Mouse (Mus musculus): Measurements from ENCODE around the gene Fam160a1.
A peak's percentile ranks its signal among the peaks of the same experiment; 100 is the strongest.

The Fam160a1 gene

DNA sequence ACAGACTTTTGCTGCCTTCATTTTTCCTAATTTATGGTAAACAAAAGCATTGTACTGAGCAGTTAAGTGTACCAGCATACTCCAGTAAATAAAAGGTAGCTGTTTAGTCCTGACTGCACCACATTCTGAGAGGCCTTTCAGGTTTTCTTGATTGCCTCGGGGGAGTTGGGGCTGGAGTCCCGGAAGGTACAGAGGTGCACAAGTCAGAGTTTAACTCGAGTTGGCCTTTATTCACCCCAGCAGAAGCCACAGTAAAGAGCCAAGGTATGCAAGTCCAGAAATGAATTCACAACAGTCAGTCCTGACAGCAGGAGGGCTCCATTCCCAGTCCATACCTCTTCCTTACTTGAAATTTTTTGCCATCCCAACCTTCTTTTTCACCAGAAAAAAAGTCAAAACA lies 78.5 kb downstream of the Fam160a1 start:
- DNase-seq = no peak

DNA sequence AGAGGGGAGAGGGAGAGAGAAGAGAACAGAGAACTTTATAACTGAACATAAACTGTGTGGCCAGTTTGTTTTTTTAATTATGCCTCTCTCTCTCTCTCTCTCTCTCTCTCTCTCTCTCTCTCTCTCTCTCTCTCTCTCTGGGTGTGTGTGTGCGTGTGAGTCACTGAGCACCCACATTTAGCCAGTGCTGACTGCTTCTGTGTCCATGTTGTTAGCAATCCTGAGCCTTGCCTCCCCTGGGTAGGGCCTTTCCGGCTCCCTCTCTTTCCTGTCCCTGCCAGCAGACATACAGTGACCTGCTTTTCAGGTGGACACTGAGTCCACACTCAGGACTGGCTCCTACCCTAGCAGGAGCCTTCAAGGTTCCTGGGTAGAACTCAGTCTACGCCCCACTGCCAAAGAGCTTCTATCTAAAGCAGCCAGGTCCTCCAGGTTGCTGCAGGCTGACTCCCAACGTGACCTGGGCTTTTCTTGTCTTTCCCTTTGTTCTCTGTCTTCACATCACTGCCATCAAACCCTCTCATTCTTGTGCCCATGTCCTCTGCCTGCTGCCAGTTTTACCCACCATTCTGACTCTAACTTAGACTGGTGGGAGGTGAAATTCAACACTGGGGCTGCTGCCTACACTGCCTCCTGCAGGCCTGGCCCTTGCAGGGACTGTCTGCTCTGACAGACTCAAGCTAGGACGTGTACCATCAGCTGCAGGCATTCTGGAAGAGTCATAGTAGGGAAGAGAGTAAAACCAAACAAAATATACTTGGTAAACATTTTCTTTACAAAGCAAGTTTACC lies 83.0 kb downstream of the Fam160a1 start:
- peak; percentile 16 for DNase-seq

DNA sequence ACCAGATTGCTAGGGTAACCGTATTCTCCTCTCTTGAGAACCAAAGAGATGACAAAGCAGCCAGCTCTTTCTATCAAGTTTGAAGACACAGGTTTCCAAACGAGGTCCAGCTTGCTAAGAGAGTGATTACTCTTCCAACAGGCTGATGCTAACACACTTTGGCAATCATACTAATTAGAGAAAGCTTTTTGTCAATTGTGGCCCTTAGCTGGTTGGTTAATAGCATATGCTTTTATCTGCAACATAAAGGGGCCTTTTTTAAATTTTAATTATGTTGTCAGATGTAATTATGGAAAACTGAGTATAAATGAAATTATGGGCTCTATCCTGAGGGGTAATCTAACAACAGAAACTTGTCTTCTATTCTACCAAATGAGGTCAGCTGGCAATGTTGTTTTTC lies 89.9 kb downstream of the Fam160a1 start:
- no peak for DNase-seq

DNA sequence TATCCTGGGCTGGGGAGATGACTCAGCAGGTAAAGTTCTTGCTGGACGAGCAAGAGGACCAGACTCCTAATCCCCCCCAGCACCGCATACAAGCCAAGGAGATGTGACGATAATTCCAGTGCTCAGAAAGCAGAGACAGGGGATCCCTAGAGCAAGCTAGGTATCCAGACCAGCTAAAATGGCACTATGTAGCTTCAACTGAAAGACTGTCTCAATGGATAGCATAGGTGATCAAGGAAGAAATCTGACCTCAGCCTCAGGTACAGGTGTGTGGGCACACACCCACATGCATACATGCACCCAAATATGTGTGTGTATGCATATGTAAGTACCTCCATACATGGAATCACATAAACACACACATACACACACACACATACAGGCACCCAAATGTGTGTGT lies 91.1 kb downstream of the Fam160a1 start:
- DNase-seq = no peak

DNA sequence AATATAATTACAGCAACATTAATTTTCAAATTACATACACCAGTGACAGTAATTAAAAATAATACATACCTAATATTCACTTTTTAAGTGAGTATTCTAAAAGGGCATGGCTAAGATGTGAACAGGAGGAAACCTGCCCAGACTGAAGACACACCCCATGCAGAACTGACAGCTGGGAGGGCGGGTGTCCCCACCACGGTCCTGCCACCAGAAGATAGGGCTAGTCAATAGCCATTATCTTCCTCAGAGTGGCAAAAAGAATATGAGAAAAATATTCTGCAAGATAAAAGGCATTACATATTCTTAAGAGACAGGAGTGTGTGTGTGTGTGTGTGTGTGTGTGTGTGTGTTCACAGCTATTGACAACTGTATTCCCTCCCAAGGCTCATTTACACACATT lies 92.0 kb downstream of the Fam160a1 start:
- DNase-seq = no peak

DNA sequence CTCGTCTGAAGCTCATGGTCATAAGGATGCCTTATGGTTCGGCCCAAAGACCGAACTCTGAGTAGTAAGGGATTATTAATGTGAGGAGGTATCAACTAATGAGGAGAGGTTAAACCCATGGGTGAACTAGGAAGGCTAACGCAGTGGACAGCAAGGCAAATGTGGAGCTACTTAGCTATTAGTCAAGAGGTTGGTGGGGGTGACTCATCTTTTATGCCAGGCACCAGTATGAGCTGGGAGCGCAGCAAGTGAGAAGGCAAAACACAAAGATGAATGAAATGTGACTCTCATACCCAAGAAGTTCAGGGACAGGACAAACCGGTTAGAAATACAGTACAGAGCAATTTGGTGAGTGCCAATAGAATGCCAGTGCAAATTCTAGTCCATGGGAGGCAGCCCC lies 94.5 kb downstream of the Fam160a1 start:
- DNase-seq = no peak

DNA sequence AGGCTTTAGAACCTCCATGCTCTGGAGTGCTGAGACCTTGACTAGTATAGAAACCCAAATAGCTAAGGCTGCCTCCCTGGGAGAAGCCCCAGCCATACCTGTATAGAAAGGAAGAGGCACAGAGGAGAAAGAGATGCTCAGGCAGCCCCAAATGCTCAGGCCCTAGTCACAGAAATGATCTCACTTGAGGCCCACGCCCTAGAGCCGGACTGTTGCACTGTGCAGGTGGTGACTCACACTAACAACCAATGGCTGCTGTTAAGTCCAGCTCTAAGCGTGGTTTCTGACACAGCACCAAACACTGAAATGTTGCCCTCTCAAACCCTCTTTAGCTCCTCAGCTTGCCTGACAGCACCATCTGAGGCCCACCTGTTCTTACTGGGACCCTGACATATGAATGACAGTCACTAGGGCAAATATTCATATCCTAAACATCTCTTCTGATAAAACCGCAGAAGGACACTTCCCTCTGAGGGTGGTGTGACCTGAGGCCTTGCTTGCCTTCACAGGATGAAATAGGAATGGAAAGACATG lies 101.3 kb downstream of the Fam160a1 start:
- no peak for DNase-seq

DNA sequence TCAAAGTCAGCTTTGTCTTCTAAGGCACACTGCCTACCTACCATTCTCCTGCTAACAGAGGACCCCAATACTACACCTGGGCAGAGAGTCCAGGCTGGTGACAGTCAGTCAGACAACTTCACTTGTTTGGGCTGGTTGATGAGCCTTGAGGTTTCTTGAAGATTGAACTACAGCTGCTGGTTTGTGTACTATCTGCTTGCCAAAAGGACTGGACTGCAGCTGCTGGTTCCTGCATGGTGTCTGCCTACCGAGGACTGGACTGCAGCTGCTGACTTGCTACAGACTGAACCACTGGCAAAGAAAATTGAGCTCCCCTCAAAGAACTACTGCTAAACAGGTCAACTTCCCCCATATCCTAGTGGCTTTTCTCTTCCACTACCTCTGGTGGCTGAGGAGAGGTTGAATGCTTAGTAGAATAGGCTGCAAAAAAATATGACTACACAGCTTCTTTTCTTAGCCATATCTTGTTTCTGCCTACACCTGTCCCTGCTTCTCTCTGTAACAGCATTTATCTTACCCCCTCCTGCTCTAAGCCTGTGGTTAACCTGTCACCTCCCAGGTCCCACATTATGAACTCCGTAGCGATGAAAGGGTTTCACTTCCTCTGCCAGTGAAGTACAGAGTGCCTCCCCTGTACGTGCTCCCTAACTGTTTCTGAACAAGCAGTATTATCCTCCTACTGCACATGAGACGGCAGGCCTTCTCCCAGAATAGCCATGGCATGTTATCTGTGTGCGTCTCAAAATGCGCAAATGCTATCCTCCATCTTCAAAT lies 103.0 kb downstream of the Fam160a1 start:
- DNase-seq = no peak

DNA sequence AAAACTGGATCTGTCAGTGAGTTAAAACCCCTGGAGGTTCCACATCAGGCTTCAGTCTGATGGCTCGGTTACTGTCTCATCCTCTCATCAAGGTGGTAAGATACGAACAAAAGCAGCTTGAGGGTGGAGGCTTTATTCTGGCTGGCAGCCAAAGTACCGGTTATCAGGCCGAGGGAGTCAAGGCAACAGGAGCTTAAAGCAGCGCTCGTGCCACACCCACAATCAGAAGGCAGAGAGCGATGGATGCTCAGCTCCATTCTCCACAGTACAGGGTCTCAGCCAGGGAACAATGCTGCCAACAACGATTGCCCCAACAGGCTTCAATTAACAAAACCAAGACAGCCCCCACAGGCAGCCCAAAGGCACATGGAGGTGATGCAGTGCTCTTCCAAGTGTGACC lies 106.4 kb downstream of the Fam160a1 start:
- no peak for DNase-seq

DNA sequence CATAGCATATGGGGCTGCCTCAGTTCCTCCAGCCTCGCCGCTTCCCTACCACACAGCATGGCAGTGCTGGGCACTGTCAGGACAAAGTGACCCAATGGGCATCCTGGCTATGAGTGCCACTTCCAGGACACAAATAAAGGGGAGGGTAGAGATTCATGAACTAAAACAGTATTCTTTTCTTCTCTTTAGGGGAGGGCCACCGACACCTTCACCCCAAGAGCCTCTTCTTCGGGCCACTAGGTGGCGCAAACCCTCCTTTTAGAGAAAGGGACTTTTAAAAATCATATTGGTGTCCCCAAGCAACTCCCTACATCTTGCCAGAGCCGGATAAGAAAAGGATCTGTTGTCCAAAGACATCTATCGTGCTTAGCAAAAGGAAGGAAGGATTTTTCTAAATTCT lies 109.7 kb downstream of the Fam160a1 start:
- peak; percentile 31 for DNase-seq

DNA sequence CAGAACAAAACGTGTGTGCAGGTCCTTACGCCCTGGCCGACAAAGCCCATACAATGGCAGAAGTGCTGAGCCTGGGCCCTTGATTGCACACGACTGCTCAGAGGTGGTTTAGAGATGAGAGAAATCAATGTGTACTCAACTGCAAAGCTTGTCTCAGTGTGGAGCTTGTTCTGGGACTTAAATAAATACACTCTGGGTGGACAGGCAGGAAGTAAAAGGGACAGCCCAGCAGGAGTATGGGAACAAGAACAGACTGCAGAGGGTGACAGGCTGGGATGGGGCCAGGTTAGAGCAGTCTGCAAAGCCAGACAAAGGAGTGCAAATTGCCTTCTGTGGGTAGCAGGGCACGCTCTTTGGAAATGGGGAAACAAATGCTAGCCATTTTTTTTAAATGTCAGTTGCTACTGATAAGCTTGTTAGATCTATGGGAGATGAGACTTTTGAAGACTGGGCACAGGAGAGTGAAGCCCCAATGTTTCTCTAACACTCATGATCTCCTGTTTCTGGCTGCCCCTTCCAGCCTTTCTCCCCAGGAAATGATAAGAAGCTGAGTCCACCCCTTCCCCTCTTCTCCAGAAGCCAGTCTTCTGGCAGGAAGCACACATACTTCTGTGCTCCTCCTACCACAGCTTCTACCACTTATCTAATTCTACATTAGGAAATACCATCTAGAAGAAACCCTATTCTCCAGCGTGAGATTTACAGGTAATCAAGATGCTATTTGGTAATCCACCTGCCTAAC lies 113.8 kb downstream of the Fam160a1 start:
- no peak for DNase-seq

DNA sequence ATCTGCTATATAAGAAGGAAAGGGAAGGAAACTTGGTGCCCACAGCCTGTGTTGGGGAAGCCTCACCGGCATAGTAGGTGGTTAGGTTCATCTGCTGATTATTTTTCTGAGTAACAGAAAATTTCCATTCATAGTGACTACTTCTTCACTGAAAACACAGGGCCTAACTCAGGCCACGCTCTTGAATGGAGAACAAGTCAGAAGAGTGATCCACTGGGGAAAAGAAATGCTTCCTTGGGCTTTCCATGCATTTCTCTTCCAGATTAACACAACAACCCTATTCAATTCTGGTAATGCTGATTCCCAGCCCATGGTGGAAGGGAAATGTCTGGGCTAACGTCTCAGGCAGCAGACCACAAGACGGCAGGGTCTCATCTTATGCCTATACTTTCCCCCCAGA lies 118.6 kb downstream of the Fam160a1 start:
- no peak for DNase-seq

DNA sequence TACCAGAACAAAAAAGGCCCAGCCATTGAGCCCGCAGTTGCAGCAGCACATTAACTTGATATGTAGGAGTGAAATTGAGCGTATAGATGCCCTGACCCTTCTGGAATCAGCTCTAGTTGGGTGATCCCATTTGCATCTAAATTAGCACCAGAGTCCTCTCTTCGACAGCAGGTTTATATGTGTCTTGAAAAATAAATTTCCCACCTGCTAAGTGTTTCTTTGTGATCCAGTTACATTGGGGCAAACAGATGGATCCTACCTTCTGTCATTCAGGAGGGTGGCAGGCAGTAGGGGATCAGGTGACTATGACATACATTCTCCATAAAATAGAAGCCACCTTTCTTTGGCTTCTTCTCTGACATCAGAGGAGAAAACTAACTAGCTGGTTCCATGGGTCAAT lies 122.0 kb downstream of the Fam160a1 start:
- DNase-seq = no peak

DNA sequence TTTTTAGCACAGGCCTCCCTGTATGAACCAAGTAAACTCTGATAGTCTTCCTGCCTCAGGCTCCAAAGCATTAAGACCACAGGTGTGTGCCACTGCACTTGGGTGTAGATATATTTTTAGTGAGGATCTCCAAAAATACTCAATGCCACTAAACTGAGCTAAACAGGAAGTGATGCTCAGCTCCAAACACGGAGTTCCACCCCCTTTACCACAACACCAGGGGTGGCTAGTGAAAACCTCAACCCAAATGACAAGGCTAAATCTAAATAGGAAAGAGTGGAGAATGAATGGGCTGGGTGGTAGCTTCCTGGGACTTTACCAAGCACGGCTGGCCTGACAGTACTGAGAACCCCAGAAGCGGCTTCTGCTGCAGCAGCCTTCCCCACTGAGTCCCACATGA lies 124.1 kb downstream of the Fam160a1 start:
- DNase-seq = no peak

DNA sequence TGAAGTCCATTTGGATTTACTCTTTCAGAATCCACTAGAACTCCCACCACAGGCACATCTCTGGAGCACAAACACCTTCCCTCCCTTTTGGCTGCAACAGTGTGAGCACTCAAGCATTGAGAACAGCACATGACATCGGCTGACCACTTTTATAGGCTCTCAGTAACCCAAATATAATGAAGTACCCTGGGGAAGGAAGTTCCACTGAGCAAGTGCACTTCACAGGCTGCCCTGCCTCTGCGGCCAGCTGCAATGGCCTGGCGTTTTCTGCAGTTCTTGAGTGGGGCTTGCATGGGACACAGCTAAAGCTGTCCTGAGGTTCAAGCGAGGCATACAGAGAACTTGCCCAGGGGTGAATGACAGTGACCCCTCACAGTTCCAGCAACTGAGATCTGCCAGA lies 126.0 kb downstream of the Fam160a1 start:
- no peak for DNase-seq

DNA sequence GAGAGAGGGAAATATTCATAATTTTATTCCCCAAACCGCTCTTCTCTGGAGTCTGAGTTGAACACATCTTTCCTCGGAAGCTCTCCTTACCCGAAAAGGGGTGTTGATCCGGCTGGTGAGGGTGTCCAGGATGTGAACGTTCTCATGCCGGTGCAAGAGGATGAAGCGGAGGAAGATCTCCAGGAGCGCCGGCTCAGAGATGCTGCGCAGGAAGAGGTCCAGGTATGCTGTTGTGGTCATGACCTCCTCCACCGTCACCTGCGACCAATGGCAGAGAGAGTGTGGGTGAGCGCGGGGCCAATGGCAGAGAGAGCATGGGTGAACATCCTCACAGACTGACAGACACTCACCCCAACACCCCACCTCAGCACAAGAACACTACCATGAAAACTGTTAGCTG lies 128.8 kb downstream of the Fam160a1 start:
- no peak for DNase-seq

DNA sequence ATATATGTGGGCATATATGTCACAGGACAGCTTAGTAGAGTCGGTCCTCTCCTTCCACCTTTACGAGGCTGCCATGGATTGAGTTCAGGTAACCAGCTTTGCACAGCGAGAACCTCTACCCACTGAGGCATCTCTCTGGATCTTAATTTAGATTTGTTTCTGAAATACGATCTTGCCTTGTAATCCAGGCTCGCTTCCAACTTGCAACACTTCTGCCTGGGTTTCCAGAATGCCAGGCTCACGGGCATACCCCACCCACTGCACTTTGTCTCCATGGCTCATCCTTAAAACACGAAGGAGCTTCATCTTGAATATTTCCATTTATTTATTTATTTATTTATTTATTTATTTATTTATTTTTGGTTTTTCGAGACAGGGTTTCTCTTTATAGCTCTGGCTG lies 131.8 kb downstream of the Fam160a1 start:
- DNase-seq = no peak

DNA sequence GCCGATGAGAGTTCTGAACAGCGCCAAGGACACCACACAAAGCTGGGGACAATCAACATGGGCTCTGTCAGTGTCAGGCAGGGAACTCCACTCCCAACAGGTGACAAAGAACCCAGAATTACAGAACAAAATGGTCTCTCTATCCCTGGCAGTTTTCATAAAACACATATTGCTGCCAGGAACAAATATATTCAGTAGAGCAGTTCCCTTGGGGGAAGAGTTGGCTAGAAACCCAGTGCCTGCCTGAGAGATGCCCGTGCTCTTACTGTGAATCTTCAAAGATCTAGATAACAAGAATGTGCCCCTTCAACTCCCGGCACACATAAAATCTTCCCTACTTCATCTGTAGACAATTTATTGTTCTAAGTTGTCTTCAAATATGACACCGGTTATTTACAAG lies 133.5 kb downstream of the Fam160a1 start:
- peak; percentile 45 for DNase-seq

DNA sequence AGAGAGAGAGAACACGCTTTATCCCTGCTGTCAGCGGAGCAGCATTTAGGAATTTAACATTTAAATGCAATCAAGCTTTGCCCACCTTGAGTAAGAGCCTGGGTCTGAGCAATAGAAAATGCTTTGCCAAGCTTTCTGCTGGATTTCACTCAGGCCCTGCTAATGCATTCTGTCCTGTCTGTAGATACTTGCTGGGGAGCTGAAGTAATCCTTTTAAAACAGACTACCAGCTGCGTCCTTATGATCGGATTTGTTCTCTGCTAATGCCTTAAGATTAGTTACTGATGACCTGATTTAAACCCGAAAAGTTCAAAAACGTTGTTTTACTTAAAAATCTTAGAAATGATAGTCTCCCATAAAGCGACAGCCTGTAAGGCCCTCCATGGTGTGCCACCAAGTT lies 136.0 kb downstream of the Fam160a1 start:
- no peak for DNase-seq

DNA sequence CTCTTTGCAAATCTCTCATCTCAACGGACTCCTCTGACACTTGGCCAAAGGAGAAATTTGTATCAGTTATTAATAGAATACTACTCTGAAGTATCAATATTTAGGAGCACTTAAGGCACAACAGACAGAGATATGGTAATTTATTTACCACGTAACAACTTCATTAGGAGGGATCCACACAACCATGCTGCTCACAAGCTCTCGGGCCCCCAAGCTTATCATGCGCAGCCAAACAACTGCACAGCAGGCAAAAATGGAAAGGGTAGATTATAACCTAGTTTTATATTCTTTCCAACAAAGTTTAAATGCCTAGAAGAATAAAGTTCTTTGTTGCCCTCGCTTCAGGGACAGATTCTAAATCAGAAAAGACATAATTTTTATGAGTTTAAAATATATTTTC lies 137.1 kb downstream of the Fam160a1 start:
- no peak for DNase-seq

DNA sequence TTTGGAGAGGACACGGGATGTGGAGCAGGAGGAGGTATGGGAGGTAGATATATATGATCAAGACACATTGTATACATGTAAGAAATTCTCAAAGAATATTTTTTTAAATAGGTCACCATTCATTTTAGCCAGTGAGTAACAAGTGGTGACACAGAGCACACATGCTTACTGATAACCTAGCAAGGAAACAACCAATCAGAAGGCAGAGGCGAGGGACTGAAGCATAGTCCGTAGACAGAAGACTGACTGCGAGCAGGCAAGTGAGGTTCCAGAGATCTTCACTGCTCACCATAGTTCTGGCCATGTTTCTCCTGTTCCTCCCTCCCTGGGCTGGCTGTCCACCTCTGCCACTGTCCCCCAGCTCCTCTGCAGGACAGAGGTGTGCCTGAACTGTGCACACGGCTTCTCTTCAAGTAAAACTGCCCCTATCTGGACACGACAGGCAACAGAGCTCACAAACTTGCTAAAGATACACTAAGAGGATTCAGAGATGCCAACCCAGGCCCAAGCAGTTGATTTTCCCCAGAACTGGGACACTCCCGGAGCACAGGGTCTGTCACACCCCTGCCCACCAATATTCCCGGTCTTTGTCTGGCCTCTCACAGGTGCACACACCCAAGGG lies 137.7 kb downstream of the Fam160a1 start:
- DNase-seq = no peak

DNA sequence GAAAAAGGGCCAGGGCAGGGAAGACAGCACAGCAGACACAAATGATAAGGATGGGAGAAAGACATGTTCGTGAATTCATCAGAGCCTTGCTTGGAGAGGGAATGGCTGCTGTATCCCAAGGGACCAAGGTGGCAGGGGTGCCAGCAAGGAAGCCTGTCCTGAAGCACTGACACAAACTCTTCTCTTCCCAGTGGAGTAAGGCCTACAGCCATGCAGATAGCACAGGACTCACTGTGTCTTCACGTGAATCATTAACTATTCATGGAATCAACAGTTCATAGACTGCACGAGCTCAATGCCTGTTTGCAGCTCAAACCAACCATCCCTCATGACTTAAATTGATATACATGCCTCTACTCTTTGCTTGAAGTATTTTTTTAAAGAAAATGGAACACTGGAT lies 139.1 kb downstream of the Fam160a1 start:
- no peak for DNase-seq

DNA sequence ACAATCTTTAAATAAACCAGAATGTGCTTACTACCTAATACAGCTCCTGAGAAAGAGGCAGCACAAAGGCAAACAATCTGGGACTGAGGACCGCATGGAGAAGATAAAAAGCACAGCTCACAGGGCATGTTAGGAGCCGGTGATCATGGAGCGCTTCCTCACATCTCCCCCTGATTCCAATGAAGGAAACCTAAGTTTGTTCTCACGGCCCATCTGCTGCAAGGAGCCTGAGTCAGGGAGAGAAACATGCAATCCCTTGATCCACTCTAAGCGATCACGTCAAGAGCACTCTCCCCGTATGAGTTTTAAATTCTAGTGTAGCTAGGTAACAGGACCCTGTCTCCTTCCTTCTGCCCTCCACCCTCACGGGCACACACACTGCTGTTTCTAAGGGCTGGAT lies 140.0 kb downstream of the Fam160a1 start:
- no peak for DNase-seq
